Mouse (Mus musculus) intestine, embryonic 14.5 days (tissue): ENCODE data around the gene Nat8f6. TPM values are rescaled to one million over a fixed set of nuclear protein-coding genes. Genes with fewer than 3 reads are reported as not detected.
"Not testable (repeated sequence)": the region's sequence is repeated elsewhere in the genome, so short reads cannot be mapped to it uniquely, and the experiment has no call there.

Source experiments
- ATAC-seq: fragments of 200-750 bp; cut with Nextera tagmentation; replicated peaks from 2 replicates; pipeline ENCODE4 v1.8.0; 2017; ENCODE audit warnings: low read depth, moderate number of reproducible peaks, moderate TSS enrichment, moderate library complexity; ENCODE audit not compliant: low FRiP score, low TSS enrichment
- DNase-seq: peaks from one replicate; pipeline ENCODE4 v3.0.0-alpha.2; 2018; ENCODE audit warnings: low spot score
- H3K27ac ChIP-seq: fragments of 300-500 bp; sonication (generic); 2 replicates; pipeline ENCODE4 v1.5.1; 2014; ENCODE audit warnings: low read depth, mild to moderate bottlenecking, control low read depth
- H3K27me3 ChIP-seq: fragments of 300-500 bp; sonication (generic); replicated peaks from 2 replicates; pipeline ENCODE4 v1.6.1; 2014; ENCODE audit warnings: low read length, control low read depth; ENCODE audit not compliant: control insufficient read depth, insufficient read depth
- H3K36me3 ChIP-seq: fragments of 300-500 bp; sonication (generic); 2 replicates; pipeline ENCODE4 v1.6.1; 2014; ENCODE audit warnings: low read length, control low read depth; ENCODE audit not compliant: control insufficient read depth, insufficient read depth
- H3K4me1 ChIP-seq: fragments of 300-500 bp; sonication (generic); replicated peaks from 2 replicates; pipeline ENCODE4 v1.6.1; 2014; ENCODE audit warnings: low read length, control low read depth, mixed read lengths; ENCODE audit not compliant: control insufficient read depth, insufficient read depth
- H3K4me2 ChIP-seq: fragments of 300-500 bp; sonication (generic); 2 replicates; pipeline ENCODE4 v1.6.1; 2014; ENCODE audit warnings: low read length
- H3K4me3 ChIP-seq: fragments of 300-500 bp; sonication (generic); 2 replicates; pipeline ENCODE4 v1.5.1; 2014; ENCODE audit warnings: low read depth, low read length, control low read depth, mixed read lengths
- H3K9ac ChIP-seq: fragments of 300-500 bp; sonication (generic); 2 replicates; pipeline ENCODE4 v1.6.1; 2014; ENCODE audit warnings: mild to moderate bottlenecking, low read length
- H3K9me3 ChIP-seq: fragments of 300-500 bp; sonication (generic); 2 replicates; pipeline ENCODE4 v1.6.1; 2016; ENCODE audit warnings: low read length, control low read depth; ENCODE audit not compliant: control insufficient read depth
- WGBS: fragments of 180-500 bp; shearing (Covaris S2); extraction: QIAGEN DNeasy Blood & Tissue Kit; methylation state at CpG from one replicate; pipeline ENCODE4 v1.1.7; 2014; 5-methylcytosine and 5-hydroxymethylcytosine counted together
- polyA plus RNA-seq: library from polyadenylated mRNA; unstranded; fragments of >200 nt; fragmentation: Nextera tagmentation; extraction: Ambion mirVana; gene quantifications from 2 replicates; pipeline ENCODE4 v1.2.1, GENCODE M21; 2014

Nat8f6 gene
- polyA plus RNA-seq: not detected in 2 replicates

- no peak within 1 kb of the TSS for H3K4me2 ChIP-seq
- no peak for ATAC-seq
- no peak within 1 kb of the TSS for H3K4me3 ChIP-seq
- no peaks in the 10 kb centered on the region for H3K27me3 ChIP-seq
- H3K9ac ChIP-seq: no peak within 1 kb of the TSS
- H3K9me3 ChIP-seq: 0 out of 2 replicates have a peak, but pooled peaks cover 3% of the 10 kb centered on the region
- H3K4me1 ChIP-seq: no peaks in the 10 kb centered on the region
- no peak for DNase-seq
- H3K27ac ChIP-seq: no peak within 1 kb of the TSS
- no peaks in the 10 kb centered on the region for H3K36me3 ChIP-seq
- WGBS: 84% methylated on average over 5 of the region's 5 CpGs
Observed at GRCm38 (mm10) chr6:85820837-85821236, at the start of gene Nat8f6, which contains the start of gene Nat8f5. Nat8f6 (minus strand) TSS chr6:85820954. Nat8f5 (minus strand) TSS chr6:85820972.

GRCm38 (mm10) chr6:85869006-85869405 is 48.3 kb upstream of the Nat8f6 start, which contains the start of gene Nat8f2:
Nat8f2 (minus strand) TSS chr6:85869158.
- not testable (repeated sequence) for H3K4me2 ChIP-seq

GRCm38 (mm10) chr6:85867726-85868690 is 47.3 kb upstream of the Nat8f6 start:
- 80% methylated on average over 8 of the region's 8 CpGs for WGBS
- no peak for DNase-seq
- H3K4me3 ChIP-seq: no peak overlapping the region

More at GRCm38 (mm10) chr6:85869006-85869405, 48.3 kb upstream of the Nat8f6 start, which contains the start of gene Nat8f2:
- not testable (repeated sequence) for DNase-seq, H3K9me3 ChIP-seq, H3K4me1 ChIP-seq, H3K27me3 ChIP-seq, ATAC-seq, H3K27ac ChIP-seq, H3K9ac ChIP-seq, H3K36me3 ChIP-seq, H3K4me3 ChIP-seq
- WGBS: 68% methylated on average over 5 of the region's 5 CpGs

GRCm38 (mm10) chr6:85866995-85867394 is 46.2 kb upstream of the Nat8f6 start:
- DNase-seq, H3K36me3 ChIP-seq, ATAC-seq, H3K4me3 ChIP-seq, H3K4me1 ChIP-seq, H3K9me3 ChIP-seq, H3K27ac ChIP-seq, H3K27me3 ChIP-seq, H3K4me2 ChIP-seq, H3K9ac ChIP-seq: not testable (repeated sequence)
- 87% methylated on average over 1 of the region's 1 CpGs for WGBS

More at GRCm38 (mm10) chr6:85867726-85868690, 47.3 kb upstream of the Nat8f6 start:
- Histone ChIP-seq H3K9me3 (no peaks in the 10 kb centered on the region), H3K27ac (no peak overlapping the region), H3K4me1 (no peaks in the 10 kb centered on the region), H3K4me2 (no peak overlapping the region), H3K27me3 (no peaks in the 10 kb centered on the region), H3K9ac (no peak overlapping the region), H3K36me3 (no peaks in the 10 kb centered on the region)
- no peak for ATAC-seq

- not testable (repeated sequence) for H3K9me3 ChIP-seq, H3K4me2 ChIP-seq, H3K36me3 ChIP-seq, H3K4me3 ChIP-seq, DNase-seq, H3K27ac ChIP-seq, H3K4me1 ChIP-seq, H3K27me3 ChIP-seq, ATAC-seq, H3K9ac ChIP-seq
- WGBS: 86% methylated on average over 3 of the region's 3 CpGs
Observed at GRCm38 (mm10) chr6:85866166-85866565, 45.4 kb upstream of the Nat8f6 start.

GRCm38 (mm10) chr6:85864900-85865639 is 44.3 kb upstream of the Nat8f6 start:
- H3K4me2 ChIP-seq, H3K27ac ChIP-seq, H3K27me3 ChIP-seq, H3K4me1 ChIP-seq, H3K36me3 ChIP-seq, DNase-seq, H3K4me3 ChIP-seq, H3K9ac ChIP-seq, ATAC-seq, H3K9me3 ChIP-seq: not testable (repeated sequence)
- 65% methylated on average over 6 of the region's 7 CpGs for WGBS

- DNase-seq: no peak
- H3K4me3 ChIP-seq: no peak overlapping the region
- H3K4me2 ChIP-seq: no peak overlapping the region
- no peak overlapping the region for H3K9ac ChIP-seq
- H3K27me3 ChIP-seq: no peaks in the 10 kb centered on the region
- ATAC-seq: no peak
- H3K9me3 ChIP-seq: no peaks in the 10 kb centered on the region
- WGBS: 88% methylated on average over 2 of the region's 2 CpGs
- no peak overlapping the region for H3K27ac ChIP-seq
- H3K4me1 ChIP-seq: no peaks in the 10 kb centered on the region
- no peaks in the 10 kb centered on the region for H3K36me3 ChIP-seq
Observed at GRCm38 (mm10) chr6:85863840-85864239, 43.1 kb upstream of the Nat8f6 start.

GRCm38 (mm10) chr6:85863136-85863535 is 42.4 kb upstream of the Nat8f6 start:
- WGBS: 90% methylated on average over 2 of the region's 2 CpGs
- Histone ChIP-seq H3K27me3 (no peaks in the 10 kb centered on the region), H3K9ac (no peak overlapping the region), H3K36me3 (no peaks in the 10 kb centered on the region), H3K27ac (no peak overlapping the region), H3K9me3 (no peaks in the 10 kb centered on the region), H3K4me2 (no peak overlapping the region), H3K4me1 (no peaks in the 10 kb centered on the region), H3K4me3 (no peak overlapping the region)
- ATAC-seq (no peak), DNase-seq (no peak)
